Mouse (Mus musculus): ENCODE measurements at regions not wholly inside any gene's neighbourhood (a gene's known extent, or its start where the extent isn't known, plus 50 kb on each side); places are given as distances from the start of the nearest gene placed in this dataset.

- no peaks in the 10 kb centered on the region; the same call in 1 of the 2 replicates for H3K36me3 ChIP-seq (ENCODE audit: control insufficient read depth, insufficient read depth)
These were observed 170.2 kb downstream of the Rybp start for GRCm38 (mm10) chr6:100117084-100117483.

GRCm38 (mm10) chr6:100113393-100114137 lies 173.7 kb downstream of the Rybp start:
- WGBS: 58% methylated on average over 4 of the region's 4 CpGs

More at GRCm38 (mm10) chr6:100117084-100117483, 170.2 kb downstream of the Rybp start:
- peaks cover 7% of the 10 kb centered on the region; the same call in 1 of the 2 replicates for H3K4me1 ChIP-seq (ENCODE audit: control insufficient read depth, insufficient read depth, low read length)
- H3K4me2 ChIP-seq (ENCODE audit: low read depth, low read length): no peak overlapping the region
- H3K9ac ChIP-seq (ENCODE audit: low read length): no peak overlapping the region
- H3K27me3 ChIP-seq (ENCODE audit: control insufficient read depth, insufficient read depth, low read length): peaks cover 2% of the 10 kb centered on the region; the same call in 1 of the 2 replicates
- 0 out of 2 replicates have a peak, but pooled peaks cover 4% of the 10 kb centered on the region for H3K9me3 ChIP-seq (replicated peaks; ENCODE audit: control insufficient read depth, low read length)
- no peak overlapping the region for H3K27ac ChIP-seq (ENCODE audit: low read length)
- ATAC-seq (replicated peaks; ENCODE audit: extremely low read depth, insufficient read depth, low FRiP score): no peak
- H3K4me3 ChIP-seq (ENCODE audit: low read length): no peak overlapping the region
- WGBS: 75% methylated on average over 3 of the region's 3 CpGs

GRCm38 (mm10) chr6:100110981-100111660 lies 176.2 kb downstream of the Rybp start:
- WGBS: 56% methylated on average over 2 of the region's 2 CpGs
- H3K4me2 ChIP-seq (ENCODE audit: low read depth, low read length): no peak overlapping the region
- no peaks in the 10 kb centered on the region for H3K36me3 ChIP-seq (ENCODE audit: control insufficient read depth, insufficient read depth)
- no peak overlapping the region for H3K4me3 ChIP-seq (ENCODE audit: low read length)
- peaks cover 27% of the 10 kb centered on the region for H3K4me1 ChIP-seq (ENCODE audit: control insufficient read depth, insufficient read depth, low read length)
- no peaks in the 10 kb centered on the region for H3K9me3 ChIP-seq (replicated peaks; ENCODE audit: control insufficient read depth, low read length)
- H3K27me3 ChIP-seq (ENCODE audit: control insufficient read depth, insufficient read depth, low read length): peaks cover 5% of the 10 kb centered on the region
- no peak overlapping the region for H3K27ac ChIP-seq (ENCODE audit: low read length)
- ATAC-seq (replicated peaks; ENCODE audit: extremely low read depth, insufficient read depth, low FRiP score): no peak
- no peak overlapping the region for H3K9ac ChIP-seq (ENCODE audit: low read length)

More at GRCm38 (mm10) chr6:100113393-100114137, 173.7 kb downstream of the Rybp start:
- Histone ChIP-seq H3K4me1 (ENCODE audit: control insufficient read depth, insufficient read depth, low read length) (peaks cover 20% of the 10 kb centered on the region), H3K36me3 (ENCODE audit: control insufficient read depth, insufficient read depth) (no peaks in the 10 kb centered on the region; the same call in 1 of the 2 replicates), H3K4me2 (ENCODE audit: low read depth, low read length) (no peak overlapping the region), H3K4me3 (ENCODE audit: low read length) (no peak overlapping the region), H3K27ac (ENCODE audit: low read length) (no peak overlapping the region), H3K9me3 (replicated peaks; ENCODE audit: control insufficient read depth, low read length) (0 out of 2 replicates have a peak, but pooled peaks cover 2% of the 10 kb centered on the region), H3K27me3 (ENCODE audit: control insufficient read depth, insufficient read depth, low read length) (no peaks in the 10 kb centered on the region), H3K9ac (ENCODE audit: low read length) (no peak overlapping the region)
- no peak for ATAC-seq (replicated peaks; ENCODE audit: extremely low read depth, insufficient read depth, low FRiP score)

- Histone ChIP-seq H3K36me3 (ENCODE audit: control insufficient read depth, insufficient read depth) (no peaks in the 10 kb centered on the region), H3K27me3 (ENCODE audit: control insufficient read depth, insufficient read depth, low read length) (peaks cover 5% of the 10 kb centered on the region), H3K4me1 (ENCODE audit: control insufficient read depth, insufficient read depth, low read length) (peaks cover 27% of the 10 kb centered on the region), H3K27ac (ENCODE audit: low read length) (0 out of 2 replicates have a peak overlapping the region, but pooled peaks have one; percentile 37), H3K9ac (ENCODE audit: low read length) (no peak overlapping the region), H3K9me3 (replicated peaks; ENCODE audit: control insufficient read depth, low read length) (no peaks in the 10 kb centered on the region), H3K4me3 (ENCODE audit: low read length) (no peak overlapping the region), H3K4me2 (ENCODE audit: low read depth, low read length) (0 out of 2 replicates have a peak overlapping the region, but pooled peaks have one; percentile 3)
- ATAC-seq (replicated peaks; ENCODE audit: extremely low read depth, insufficient read depth, low FRiP score): peak; percentile 42
- 10% methylated on average over 7 of the region's 7 CpGs for WGBS
These were observed 177.3 kb downstream of the Rybp start for GRCm38 (mm10) chr6:100109979-100110378.

GRCm38 (mm10) chr6:100109351-100109750 lies 177.9 kb downstream of the Rybp start:
- WGBS: 66% methylated on average over 3 of the region's 3 CpGs
- Histone ChIP-seq H3K9me3 (replicated peaks; ENCODE audit: control insufficient read depth, low read length) (no peaks in the 10 kb centered on the region), H3K4me2 (ENCODE audit: low read depth, low read length) (no peak overlapping the region), H3K36me3 (ENCODE audit: control insufficient read depth, insufficient read depth) (no peaks in the 10 kb centered on the region), H3K4me3 (ENCODE audit: low read length) (no peak overlapping the region), H3K27ac (ENCODE audit: low read length) (peak overlapping the region; percentile 53; the same call in 1 of the 2 replicates), H3K27me3 (ENCODE audit: control insufficient read depth, insufficient read depth, low read length) (peaks cover 5% of the 10 kb centered on the region), H3K4me1 (ENCODE audit: control insufficient read depth, insufficient read depth, low read length) (peaks cover 27% of the 10 kb centered on the region), H3K9ac (ENCODE audit: low read length) (no peak overlapping the region)
- ATAC-seq (replicated peaks; ENCODE audit: extremely low read depth, insufficient read depth, low FRiP score): no peak

- Histone ChIP-seq H3K27ac (ENCODE audit: low read length) (peak overlapping the region; percentile 28; the same call in 1 of the 2 replicates), H3K4me2 (ENCODE audit: low read depth, low read length) (no peak overlapping the region), H3K4me3 (ENCODE audit: low read length) (no peak overlapping the region), H3K36me3 (ENCODE audit: control insufficient read depth, insufficient read depth) (no peaks in the 10 kb centered on the region), H3K4me1 (ENCODE audit: control insufficient read depth, insufficient read depth, low read length) (peaks cover 34% of the 10 kb centered on the region), H3K9me3 (replicated peaks; ENCODE audit: control insufficient read depth, low read length) (no peaks in the 10 kb centered on the region), H3K9ac (ENCODE audit: low read length) (no peak overlapping the region), H3K27me3 (ENCODE audit: control insufficient read depth, insufficient read depth, low read length) (peaks cover 5% of the 10 kb centered on the region)
- no peak for ATAC-seq (replicated peaks; ENCODE audit: extremely low read depth, insufficient read depth, low FRiP score)
- WGBS: 24% methylated on average over 3 of the region's 3 CpGs
These were observed 179.8 kb downstream of the Rybp start for GRCm38 (mm10) chr6:100107508-100107907.

GRCm38 (mm10) chr6:100107066-100107465 lies 180.2 kb downstream of the Rybp start:
- no peak overlapping the region for H3K4me2 ChIP-seq (ENCODE audit: low read depth, low read length)
- H3K27me3 ChIP-seq (ENCODE audit: control insufficient read depth, insufficient read depth, low read length): peaks cover 5% of the 10 kb centered on the region
- H3K9me3 ChIP-seq (replicated peaks; ENCODE audit: control insufficient read depth, low read length): no peaks in the 10 kb centered on the region
- H3K9ac ChIP-seq (ENCODE audit: low read length): no peak overlapping the region
- 84% methylated on average over 5 of the region's 5 CpGs for WGBS
- H3K36me3 ChIP-seq (ENCODE audit: control insufficient read depth, insufficient read depth): no peaks in the 10 kb centered on the region
- H3K4me1 ChIP-seq (ENCODE audit: control insufficient read depth, insufficient read depth, low read length): peaks cover 34% of the 10 kb centered on the region
- H3K27ac ChIP-seq (ENCODE audit: low read length): no peak overlapping the region
- no peak for ATAC-seq (replicated peaks; ENCODE audit: extremely low read depth, insufficient read depth, low FRiP score)
- no peak overlapping the region for H3K4me3 ChIP-seq (ENCODE audit: low read length)

GRCm38 (mm10) chr6:100100565-100101133 lies 186.6 kb downstream of the Rybp start:
- Histone ChIP-seq H3K9me3 (replicated peaks; ENCODE audit: control insufficient read depth, low read length) (no peaks in the 10 kb centered on the region), H3K4me2 (ENCODE audit: low read depth, low read length) (no peak overlapping the region), H3K36me3 (ENCODE audit: control insufficient read depth, insufficient read depth) (no peaks in the 10 kb centered on the region), H3K27ac (ENCODE audit: low read length) (no peak overlapping the region), H3K4me3 (ENCODE audit: low read length) (no peak overlapping the region), H3K4me1 (ENCODE audit: control insufficient read depth, insufficient read depth, low read length) (peaks cover 11% of the 10 kb centered on the region; the same call in 1 of the 2 replicates), H3K27me3 (ENCODE audit: control insufficient read depth, insufficient read depth, low read length) (no peaks in the 10 kb centered on the region; the same call in 1 of the 2 replicates), H3K9ac (ENCODE audit: low read length) (no peak overlapping the region)
- no peak for ATAC-seq (replicated peaks; ENCODE audit: extremely low read depth, insufficient read depth, low FRiP score)
- WGBS: 71% methylated on average over 4 of the region's 4 CpGs

Measured in heart, embryonic 16.5 days (tissue).